Mouse (Mus musculus): ENCODE results near the gene Sec24d. TPM values are rescaled to one million over a fixed set of nuclear protein-coding genes. Genes with fewer than 3 reads are reported as not detected.

The Sec24d gene
- polyA plus RNA-seq (2015; fragmentation: Nextera tagmentation; extraction: Ambion mirVana): 34.9 and 38.7 TPM in 2 replicates

GRCm38 (mm10) chr3:123266753-123267651, at the start of gene Sec24d:
TSS of gene Sec24d (plus strand) at chr3:123267455.
- no peak; the same call in 1 of the 2 replicates for TF ChIP-seq CTCF (IDR thresholded peaks at IDR 0.05)
- no peak for TF ChIP-seq EP300 (IDR thresholded peaks at IDR 0.05)
- Histone ChIP-seq H3K36me3 (ENCODE audit: insufficient read depth, low read length) (no peaks in the 10 kb centered on the region; the same call in 1 of the 2 replicates), H3K4me2 (replicated peaks; ENCODE audit: low read depth, low read length) (peak within 1 kb of the TSS; percentile 68), H3K4me3 (ENCODE audit: low read depth, low read length) (peak within 1 kb of the TSS; percentile 71), H3K9ac (replicated peaks; ENCODE audit: low read depth) (peak within 1 kb of the TSS; percentile 39), H3K9me3 (ENCODE audit: low read length) (no peaks in the 10 kb centered on the region), H3K27ac (ENCODE audit: low read length) (peak within 1 kb of the TSS; percentile 77), H3K27me3 (replicated peaks; ENCODE audit: insufficient read depth, low read length) (no peaks in the 10 kb centered on the region), H3K4me1 (ENCODE audit: insufficient read depth, low read depth, low read length) (no peaks in the 10 kb centered on the region; the same call in 1 of the 2 replicates)
- 2% methylated on average over 68 of the region's 68 CpGs for WGBS
- DNase-seq (ENCODE audit: low spot score) (peak; percentile 89), ATAC-seq (peak; percentile 96)

- Histone ChIP-seq H3K9ac (replicated peaks; ENCODE audit: low read depth) (no peak overlapping the region), H3K27ac (ENCODE audit: low read length) (no peak overlapping the region), H3K4me2 (replicated peaks; ENCODE audit: low read depth, low read length) (no peak overlapping the region), H3K9me3 (ENCODE audit: low read length) (no peaks in the 10 kb centered on the region), H3K4me1 (ENCODE audit: insufficient read depth, low read depth, low read length) (no peaks in the 10 kb centered on the region), H3K36me3 (ENCODE audit: insufficient read depth, low read length) (no peaks in the 10 kb centered on the region), H3K4me3 (ENCODE audit: low read depth, low read length) (no peak overlapping the region), H3K27me3 (replicated peaks; ENCODE audit: insufficient read depth, low read length) (no peaks in the 10 kb centered on the region)
- WGBS: 60% methylated on average over 6 of the region's 6 CpGs
- no peak for TF ChIP-seq EP300 (IDR thresholded peaks at IDR 0.05)
- no peak for TF ChIP-seq CTCF (IDR thresholded peaks at IDR 0.05)
- no peak for ATAC-seq
- no peak for DNase-seq (ENCODE audit: low spot score)
Measured at GRCm38 (mm10) chr3:123218646-123219045, 48.6 kb upstream of the Sec24d start.

- DNase-seq (ENCODE audit: low spot score): no peak
- Histone ChIP-seq H3K27ac (ENCODE audit: low read length) (no peak overlapping the region), H3K4me3 (ENCODE audit: low read depth, low read length) (no peak overlapping the region), H3K4me1 (ENCODE audit: insufficient read depth, low read depth, low read length) (no peaks in the 10 kb centered on the region), H3K27me3 (replicated peaks; ENCODE audit: insufficient read depth, low read length) (no peaks in the 10 kb centered on the region), H3K9ac (replicated peaks; ENCODE audit: low read depth) (no peak overlapping the region), H3K36me3 (ENCODE audit: insufficient read depth, low read length) (no peaks in the 10 kb centered on the region), H3K4me2 (replicated peaks; ENCODE audit: low read depth, low read length) (no peak overlapping the region), H3K9me3 (ENCODE audit: low read length) (no peaks in the 10 kb centered on the region)
- 91% methylated on average over 3 of the region's 3 CpGs for WGBS
- no peak for ATAC-seq
- TF ChIP-seq EP300 (IDR thresholded peaks at IDR 0.05) (no peak), CTCF (IDR thresholded peaks at IDR 0.05) (no peak)
Measured at GRCm38 (mm10) chr3:123227276-123227675, 40.0 kb upstream of the Sec24d start.

GRCm38 (mm10) chr3:123231639-123232038, 35.6 kb upstream of the Sec24d start:
- no peak overlapping the region for H3K4me3 ChIP-seq (ENCODE audit: low read depth, low read length)
- H3K4me2 ChIP-seq (replicated peaks; ENCODE audit: low read depth, low read length): no peak overlapping the region
- WGBS: 75% methylated on average over 2 of the region's 2 CpGs
- no peak for ATAC-seq
- no peaks in the 10 kb centered on the region for H3K9me3 ChIP-seq (ENCODE audit: low read length)
- no peaks in the 10 kb centered on the region for H3K36me3 ChIP-seq (ENCODE audit: insufficient read depth, low read length)
- no peak overlapping the region for H3K27ac ChIP-seq (ENCODE audit: low read length)
- H3K27me3 ChIP-seq (replicated peaks; ENCODE audit: insufficient read depth, low read length): no peaks in the 10 kb centered on the region
- H3K9ac ChIP-seq (replicated peaks; ENCODE audit: low read depth): no peak overlapping the region
- DNase-seq (ENCODE audit: low spot score): no peak
- no peak for TF ChIP-seq CTCF (IDR thresholded peaks at IDR 0.05)
- H3K4me1 ChIP-seq (ENCODE audit: insufficient read depth, low read depth, low read length): 0 out of 2 replicates have a peak, but pooled peaks cover 3% of the 10 kb centered on the region

- no peaks in the 10 kb centered on the region for H3K27me3 ChIP-seq (replicated peaks; ENCODE audit: insufficient read depth, low read length)
- no peaks in the 10 kb centered on the region for H3K9me3 ChIP-seq (ENCODE audit: low read length)
- 41% methylated on average over 16 of the region's 16 CpGs for WGBS
- H3K4me3 ChIP-seq (ENCODE audit: low read depth, low read length): no peak overlapping the region
- ATAC-seq (peak; percentile 30; the same call in 1 of the 2 replicates), DNase-seq (ENCODE audit: low spot score) (peak; percentile 72)
- H3K36me3 ChIP-seq (ENCODE audit: insufficient read depth, low read length): no peaks in the 10 kb centered on the region
- 0 out of 2 replicates have a peak, but pooled peaks cover 3% of the 10 kb centered on the region for H3K4me1 ChIP-seq (ENCODE audit: insufficient read depth, low read depth, low read length)
- H3K4me2 ChIP-seq (replicated peaks; ENCODE audit: low read depth, low read length): no peak overlapping the region
- TF ChIP-seq EP300 (IDR thresholded peaks at IDR 0.05) (no peak), CTCF (IDR thresholded peaks at IDR 0.05) (peak; percentile 76)
- H3K9ac ChIP-seq (replicated peaks; ENCODE audit: low read depth): no peak overlapping the region
- no peak overlapping the region for H3K27ac ChIP-seq (ENCODE audit: low read length)
Measured at GRCm38 (mm10) chr3:123234191-123234836, 32.9 kb upstream of the Sec24d start.

- Histone ChIP-seq H3K4me2 (replicated peaks; ENCODE audit: low read depth, low read length) (peak overlapping the region; percentile 50), H3K9ac (replicated peaks; ENCODE audit: low read depth) (no peak overlapping the region), H3K27me3 (replicated peaks; ENCODE audit: insufficient read depth, low read length) (no peaks in the 10 kb centered on the region), H3K9me3 (ENCODE audit: low read length) (no peaks in the 10 kb centered on the region), H3K4me3 (ENCODE audit: low read depth, low read length) (peak overlapping the region; percentile 19), H3K4me1 (ENCODE audit: insufficient read depth, low read depth, low read length) (0 out of 2 replicates have a peak, but pooled peaks cover 3% of the 10 kb centered on the region), H3K36me3 (ENCODE audit: insufficient read depth, low read length) (no peaks in the 10 kb centered on the region), H3K27ac (ENCODE audit: low read length) (no peak overlapping the region)
- WGBS: 39% methylated on average over 7 of the region's 7 CpGs
- no peak for DNase-seq (ENCODE audit: low spot score)
- TF ChIP-seq EP300 (IDR thresholded peaks at IDR 0.05) (no peak), CTCF (IDR thresholded peaks at IDR 0.05) (no peak)
- no peak for ATAC-seq
Measured at GRCm38 (mm10) chr3:123235495-123235894, 31.8 kb upstream of the Sec24d start.

Measured in lung, postnatal 0 days (tissue).